Mouse (Mus musculus): ENCODE data around the gene Blmh. TPM values are rescaled to one million over a fixed set of nuclear protein-coding genes. Genes with fewer than 3 reads are reported as not detected.
"Not testable (repeated sequence)": the region's sequence is repeated elsewhere in the genome, so short reads cannot be mapped to it uniquely, and the experiment has no call there.

Gene Blmh
- polyA plus RNA-seq, 1 experiment from 2014 or later = 107 TPM

GRCm38 (mm10) chr11:76908651-76909050 is 16.0 kb upstream of the Blmh start:
- Histone ChIP-seq H3K9me3 (ENCODE audit: control insufficient read depth, low read length) (no peaks in the 10 kb centered on the region), H3K9ac (ENCODE audit: low read depth, low read length) (no peak overlapping the region), H3K4me2 (no peak overlapping the region), H3K27ac (ENCODE audit: low read depth, low read length) (no peak overlapping the region), H3K4me3 (ENCODE audit: low read depth, low read length) (no peak overlapping the region), H3K27me3 (replicated peaks; ENCODE audit: control insufficient read depth, insufficient read depth, low read length) (no peaks in the 10 kb centered on the region), H3K36me3 (ENCODE audit: control insufficient read depth, insufficient read depth, low read length) (no peaks in the 10 kb centered on the region), H3K4me1 (replicated peaks; ENCODE audit: control insufficient read depth, insufficient read depth, low read length) (0 out of 2 replicates have a peak, but pooled peaks cover 4% of the 10 kb centered on the region)
- ATAC-seq (replicated peaks; ENCODE audit: low FRiP score) (no peak), DNase-seq (ENCODE audit: low spot score) (no peak)
- 82% methylated on average over 7 of the region's 7 CpGs for WGBS

GRCm38 (mm10) chr11:76911325-76912054 is 13.1 kb upstream of the Blmh start:
- Histone ChIP-seq H3K27ac (ENCODE audit: low read depth, low read length) (no peak overlapping the region), H3K9ac (ENCODE audit: low read depth, low read length) (no peak overlapping the region), H3K4me3 (ENCODE audit: low read depth, low read length) (no peak overlapping the region), H3K27me3 (replicated peaks; ENCODE audit: control insufficient read depth, insufficient read depth, low read length) (no peaks in the 10 kb centered on the region), H3K9me3 (ENCODE audit: control insufficient read depth, low read length) (no peaks in the 10 kb centered on the region), H3K4me2 (no peak overlapping the region), H3K4me1 (replicated peaks; ENCODE audit: control insufficient read depth, insufficient read depth, low read length) (0 out of 2 replicates have a peak, but pooled peaks cover 4% of the 10 kb centered on the region), H3K36me3 (ENCODE audit: control insufficient read depth, insufficient read depth, low read length) (no peaks in the 10 kb centered on the region)
- WGBS = 53% methylated on average over 3 of the region's 3 CpGs
- DNase-seq (ENCODE audit: low spot score) = no peak
- ATAC-seq (replicated peaks; ENCODE audit: low FRiP score) = no peak

- Histone ChIP-seq H3K4me3 (ENCODE audit: low read depth, low read length) (no peak overlapping the region), H3K9me3 (ENCODE audit: control insufficient read depth, low read length) (no peaks in the 10 kb centered on the region), H3K9ac (ENCODE audit: low read depth, low read length) (no peak overlapping the region), H3K4me2 (no peak overlapping the region), H3K27me3 (replicated peaks; ENCODE audit: control insufficient read depth, insufficient read depth, low read length) (no peaks in the 10 kb centered on the region), H3K27ac (ENCODE audit: low read depth, low read length) (no peak overlapping the region), H3K4me1 (replicated peaks; ENCODE audit: control insufficient read depth, insufficient read depth, low read length) (peaks cover 7% of the 10 kb centered on the region; the same call in 1 of the 2 replicates), H3K36me3 (ENCODE audit: control insufficient read depth, insufficient read depth, low read length) (no peaks in the 10 kb centered on the region)
- DNase-seq (ENCODE audit: low spot score) (no peak), ATAC-seq (replicated peaks; ENCODE audit: low FRiP score) (no peak)
- WGBS = 44% methylated on average over 7 of the region's 7 CpGs
These were observed 12.6 kb upstream of the Blmh start for GRCm38 (mm10) chr11:76912055-76912395.

- H3K4me1 ChIP-seq (replicated peaks; ENCODE audit: control insufficient read depth, insufficient read depth, low read length) = peaks cover 7% of the 10 kb centered on the region; the same call in 1 of the 2 replicates
- no peaks in the 10 kb centered on the region for H3K27me3 ChIP-seq (replicated peaks; ENCODE audit: control insufficient read depth, insufficient read depth, low read length)
- H3K9ac ChIP-seq (ENCODE audit: low read depth, low read length) = no peak overlapping the region
- 62% methylated on average over 7 of the region's 7 CpGs for WGBS
- no peak overlapping the region for H3K27ac ChIP-seq (ENCODE audit: low read depth, low read length)
- no peak overlapping the region for H3K4me2 ChIP-seq
- DNase-seq (ENCODE audit: low spot score) (no peak), ATAC-seq (replicated peaks; ENCODE audit: low FRiP score) (no peak)
- H3K9me3 ChIP-seq (ENCODE audit: control insufficient read depth, low read length) = no peaks in the 10 kb centered on the region
- no peaks in the 10 kb centered on the region for H3K36me3 ChIP-seq (ENCODE audit: control insufficient read depth, insufficient read depth, low read length)
- no peak overlapping the region for H3K4me3 ChIP-seq (ENCODE audit: low read depth, low read length)
These were observed 10.2 kb upstream of the Blmh start for GRCm38 (mm10) chr11:76914366-76914765.

GRCm38 (mm10) chr11:76916539-76917229 is 7.9 kb upstream of the Blmh start:
- no peaks in the 10 kb centered on the region for H3K27me3 ChIP-seq (replicated peaks; ENCODE audit: control insufficient read depth, insufficient read depth, low read length)
- no peaks in the 10 kb centered on the region for H3K9me3 ChIP-seq (ENCODE audit: control insufficient read depth, low read length)
- no peak overlapping the region for H3K27ac ChIP-seq (ENCODE audit: low read depth, low read length)
- H3K9ac ChIP-seq (ENCODE audit: low read depth, low read length) = no peak overlapping the region
- H3K4me2 ChIP-seq = peak overlapping the region; percentile 25
- H3K4me3 ChIP-seq (ENCODE audit: low read depth, low read length) = no peak overlapping the region
- H3K4me1 ChIP-seq (replicated peaks; ENCODE audit: control insufficient read depth, insufficient read depth, low read length) = peaks cover 7% of the 10 kb centered on the region; the same call in 1 of the 2 replicates
- H3K36me3 ChIP-seq (ENCODE audit: control insufficient read depth, insufficient read depth, low read length) = no peaks in the 10 kb centered on the region
- WGBS = 38% methylated on average over 13 of the region's 13 CpGs
- no peak for DNase-seq (ENCODE audit: low spot score)
- no peak for ATAC-seq (replicated peaks; ENCODE audit: low FRiP score)

- no peak for DNase-seq (ENCODE audit: low spot score)
- H3K4me3 ChIP-seq (ENCODE audit: low read depth, low read length) = no peak overlapping the region
- no peaks in the 10 kb centered on the region for H3K27me3 ChIP-seq (replicated peaks; ENCODE audit: control insufficient read depth, insufficient read depth, low read length)
- H3K4me1 ChIP-seq (replicated peaks; ENCODE audit: control insufficient read depth, insufficient read depth, low read length) = peaks cover 3% of the 10 kb centered on the region; the same call in 1 of the 2 replicates
- ATAC-seq (replicated peaks; ENCODE audit: low FRiP score) = no peak
- no peak overlapping the region for H3K9ac ChIP-seq (ENCODE audit: low read depth, low read length)
- H3K9me3 ChIP-seq (ENCODE audit: control insufficient read depth, low read length) = no peaks in the 10 kb centered on the region
- 64% methylated on average over 3 of the region's 3 CpGs for WGBS
- H3K27ac ChIP-seq (ENCODE audit: low read depth, low read length) = no peak overlapping the region
- H3K4me2 ChIP-seq = peak overlapping the region; percentile 25; the same call in 1 of the 2 replicates
- H3K36me3 ChIP-seq (ENCODE audit: control insufficient read depth, insufficient read depth, low read length) = no peaks in the 10 kb centered on the region
These were observed 7.4 kb upstream of the Blmh start for GRCm38 (mm10) chr11:76917230-76917548.

- H3K27me3 ChIP-seq (replicated peaks; ENCODE audit: control insufficient read depth, insufficient read depth, low read length) = no peaks in the 10 kb centered on the region
- H3K36me3 ChIP-seq (ENCODE audit: control insufficient read depth, insufficient read depth, low read length) = no peaks in the 10 kb centered on the region
- no peak overlapping the region for H3K27ac ChIP-seq (ENCODE audit: low read depth, low read length)
- peaks cover 3% of the 10 kb centered on the region; the same call in 1 of the 2 replicates for H3K4me1 ChIP-seq (replicated peaks; ENCODE audit: control insufficient read depth, insufficient read depth, low read length)
- no peaks in the 10 kb centered on the region for H3K9me3 ChIP-seq (ENCODE audit: control insufficient read depth, low read length)
- H3K4me2 ChIP-seq = no peak overlapping the region
- no peak overlapping the region for H3K4me3 ChIP-seq (ENCODE audit: low read depth, low read length)
- WGBS = 75% methylated on average over 1 of the region's 1 CpGs
- no peak overlapping the region for H3K9ac ChIP-seq (ENCODE audit: low read depth, low read length)
- DNase-seq (ENCODE audit: low spot score) (no peak), ATAC-seq (replicated peaks; ENCODE audit: low FRiP score) (no peak)
These were observed 4.0 kb upstream of the Blmh start for GRCm38 (mm10) chr11:76920607-76921006.

- H3K9me3 ChIP-seq (ENCODE audit: control insufficient read depth, low read length); H3K4me2 ChIP-seq; H3K36me3 ChIP-seq (ENCODE audit: control insufficient read depth, insufficient read depth, low read length); H3K4me1 ChIP-seq (replicated peaks; ENCODE audit: control insufficient read depth, insufficient read depth, low read length); H3K27ac ChIP-seq (ENCODE audit: low read depth, low read length); H3K9ac ChIP-seq (ENCODE audit: low read depth, low read length); DNase-seq (ENCODE audit: low spot score); H3K27me3 ChIP-seq (replicated peaks; ENCODE audit: control insufficient read depth, insufficient read depth, low read length); ATAC-seq (replicated peaks; ENCODE audit: low FRiP score); H3K4me3 ChIP-seq (ENCODE audit: low read depth, low read length): not testable (repeated sequence)
- 86% methylated on average over 8 of the region's 8 CpGs for WGBS
These were observed 4.0 kb downstream of the Blmh start for GRCm38 (mm10) chr11:76928586-76928985.

- Histone ChIP-seq H3K4me2 (no peak overlapping the region), H3K27ac (ENCODE audit: low read depth, low read length) (no peak overlapping the region), H3K36me3 (ENCODE audit: control insufficient read depth, insufficient read depth, low read length) (no peaks in the 10 kb centered on the region), H3K4me1 (replicated peaks; ENCODE audit: control insufficient read depth, insufficient read depth, low read length) (no peaks in the 10 kb centered on the region), H3K27me3 (replicated peaks; ENCODE audit: control insufficient read depth, insufficient read depth, low read length) (no peaks in the 10 kb centered on the region), H3K4me3 (ENCODE audit: low read depth, low read length) (no peak overlapping the region), H3K9me3 (ENCODE audit: control insufficient read depth, low read length) (no peaks in the 10 kb centered on the region), H3K9ac (ENCODE audit: low read depth, low read length) (no peak overlapping the region)
- DNase-seq (ENCODE audit: low spot score) = no peak
- no peak for ATAC-seq (replicated peaks; ENCODE audit: low FRiP score)
- WGBS = 69% methylated on average over 3 of the region's 3 CpGs
These were observed 8.6 kb downstream of the Blmh start for GRCm38 (mm10) chr11:76933209-76933608.

Measured in liver, embryonic 11.5 days (tissue).